Mouse (Mus musculus): ENCODE data around the gene Tat.

GRCm38 (mm10) chr8:109998066-109998465 is 7.8 kb downstream of the Tat start:
- no peak for TF ChIP-seq CTCF (IDR thresholded peaks at IDR 0.05)
- no peak for TF ChIP-seq EP300 (IDR thresholded peaks at IDR 0.05)
